Mouse (Mus musculus) heart, adult 2 months (tissue): ENCODE measurements around the gene Kremen1.

ENCODE experiments used
- CTCF ChIP-seq: fragments of 200-600 bp; IDR thresholded peaks from 2 replicates; pipeline ENCODE4 v1.8.1; 2022; ENCODE audit warnings: antibody characterized with exemption, mild to moderate bottlenecking, moderate library complexity
- EP300 ChIP-seq: fragments of 200-500 bp; IDR thresholded peaks from 2 replicates; pipeline ENCODE4 v1.6.1; 2011; ENCODE audit warnings: low read depth, low read length, control low read depth; ENCODE audit not compliant: insufficient read depth
- POLR2A ChIP-seq: fragments of 200-500 bp; IDR thresholded peaks from 2 replicates; pipeline ENCODE4 v1.6.1; 2011; ENCODE audit warnings: mild to moderate bottlenecking, low read depth, low read length, control low read depth; ENCODE audit not compliant: insufficient read depth

DNA sequence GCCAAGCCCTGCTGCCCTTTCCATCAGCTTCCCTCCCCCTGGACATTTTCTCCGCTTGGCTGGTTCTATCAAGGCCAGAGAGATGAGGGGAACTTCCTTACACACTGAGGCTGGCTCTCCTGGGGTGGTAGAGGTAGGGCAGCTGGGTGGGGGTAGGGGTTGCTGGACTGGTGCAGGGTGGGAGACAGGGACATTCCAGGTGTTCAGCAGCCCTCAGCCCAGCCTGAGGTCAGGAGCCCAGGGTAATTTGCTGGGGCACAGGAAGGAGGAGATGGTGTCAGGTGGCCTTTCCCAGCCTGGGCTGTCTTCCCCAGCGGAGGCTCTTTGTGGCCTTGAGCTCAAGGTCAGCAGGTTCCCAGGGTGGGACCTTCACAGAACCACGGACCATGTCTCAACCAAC lies 115.8 kb downstream of the Kremen1 start:
- TF ChIP-seq POLR2A (no peak), CTCF (no peak), EP300 (no peak)
